ENCODE assay signal across 13 mouse cellular contexts in the genomic region with DNA sequence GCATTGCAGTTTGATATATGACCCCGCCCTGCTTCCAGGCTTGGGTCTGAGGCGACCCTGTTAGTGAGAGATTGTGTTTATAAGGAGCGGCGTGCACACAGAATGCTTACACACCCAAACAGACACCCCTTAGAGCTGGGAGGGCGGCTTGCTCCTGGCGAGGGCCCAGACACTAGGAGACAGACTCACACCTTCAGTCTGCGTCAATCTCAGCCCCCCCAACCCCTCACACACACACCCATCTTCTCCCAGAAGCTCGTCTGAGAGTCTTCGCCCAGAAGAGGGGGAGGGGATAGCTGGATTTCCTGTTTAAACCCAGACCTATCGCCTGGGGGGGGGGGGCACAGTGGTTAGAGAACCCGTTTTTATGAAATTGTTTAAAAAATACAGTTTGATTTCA. TPM values are rescaled to one million over a fixed set of nuclear protein-coding genes. Genes with fewer than 3 reads are reported as not detected.
A peak's percentile ranks its signal among the peaks of the same experiment; 100 is the strongest.
DNase-seq lines count a peak whose midpoint lies in the region; ATAC-seq and TF ChIP-seq lines count a peak whose summit lies in the region.
"Had no signal": no experiment of that assay in that cellular context is flagged by ENCODE, and none has a peak within 500 bp of the region (broad histone marks: within the 10 kb centered on the region; RNA-seq: fewer than 3 reads in every experiment).

No protein-coding gene starts in this region.

- H3K9me3 ChIP-seq in forebrain, embryonic 11.5 days (ENCODE audit: control insufficient read depth, low read length), result no peaks in the 10 kb centered on the region
- H3K9me3 ChIP-seq in forebrain, postnatal 0 days (ENCODE audit: low read length), result no peaks in the 10 kb centered on the region
- no peaks in the 10 kb centered on the region for H3K9me3 ChIP-seq in kidney, embryonic 14.5 days (ENCODE audit: control insufficient read depth, low read length)
- no peaks in the 10 kb centered on the region for H3K9me3 ChIP-seq in intestine, embryonic 14.5 days (ENCODE audit: control insufficient read depth, low read length)
- H3K9me3 ChIP-seq in neural tube, embryonic 12.5 days, result no peaks in the 10 kb centered on the region
- no peaks in the 10 kb centered on the region for H3K9me3 ChIP-seq in midbrain, embryonic 14.5 days (ENCODE audit: control insufficient read depth, low read length)

- ATAC-seq in forebrain, embryonic 11.5 days (replicated peaks; ENCODE audit: low FRiP score), result 0 out of 2 replicates have a peak, but pooled peaks have one; percentile 14
- ATAC-seq in forebrain, postnatal 0 days, result no peak
- ATAC-seq in kidney, embryonic 14.5 days (ENCODE audit: low FRiP score, low TSS enrichment), result peak; percentile 20; the same call in 1 of the 2 replicates
- ATAC-seq in intestine, embryonic 14.5 days (replicated peaks; ENCODE audit: low FRiP score, low TSS enrichment, low read depth), result 0 out of 2 replicates have a peak, but pooled peaks have one; percentile 14
- peak; percentile 39 for ATAC-seq in neural tube, embryonic 12.5 days (ENCODE audit: low FRiP score, low read depth)
- no peak for ATAC-seq in midbrain, embryonic 14.5 days (ENCODE audit: low FRiP score, low TSS enrichment)

- peaks cover 98% of the 10 kb centered on the region for H3K27me3 ChIP-seq in forebrain, embryonic 11.5 days (ENCODE audit: control insufficient read depth, insufficient read depth, low read length)
- H3K27me3 ChIP-seq in forebrain, postnatal 0 days (ENCODE audit: insufficient read depth, low read length), result peaks cover 97% of the 10 kb centered on the region
- H3K27me3 ChIP-seq in kidney, embryonic 14.5 days (ENCODE audit: control insufficient read depth, insufficient read depth, low read length), result peaks cover 12% of the 10 kb centered on the region
- peaks cover 100% of the 10 kb centered on the region for H3K27me3 ChIP-seq in intestine, embryonic 14.5 days (replicated peaks; ENCODE audit: control insufficient read depth, insufficient read depth, low read length)
- 0 out of 2 replicates have a peak, but pooled peaks cover 7% of the 10 kb centered on the region for H3K27me3 ChIP-seq in neural tube, embryonic 12.5 days (replicated peaks)
- peaks cover 99% of the 10 kb centered on the region for H3K27me3 ChIP-seq in midbrain, embryonic 14.5 days (ENCODE audit: control insufficient read depth, insufficient read depth, low read length)

- no peak for TF ChIP-seq CTCF in forebrain, postnatal 0 days (IDR thresholded peaks at IDR 0.05; ENCODE audit: low read depth)

- WGBS in forebrain, embryonic 11.5 days, result under 1% methylated on average over 10 of the region's 11 CpGs
- 4% methylated on average over 11 of the region's 11 CpGs for WGBS in forebrain, postnatal 0 days
- under 1% methylated on average over 11 of the region's 11 CpGs for WGBS in kidney, embryonic 14.5 days
- WGBS in intestine, embryonic 14.5 days, result 3% methylated on average over 11 of the region's 11 CpGs
- 2% methylated on average over 11 of the region's 11 CpGs for WGBS in neural tube, embryonic 12.5 days
- 2% methylated on average over 11 of the region's 11 CpGs for WGBS in midbrain, embryonic 14.5 days

- no peak overlapping the region for H3K9ac ChIP-seq in forebrain, embryonic 11.5 days (ENCODE audit: low read length)
- H3K9ac ChIP-seq in forebrain, postnatal 0 days, result no peak overlapping the region
- peak overlapping the region; percentile 89 for H3K9ac ChIP-seq in kidney, embryonic 14.5 days (ENCODE audit: low read depth, low read length)
- H3K9ac ChIP-seq in intestine, embryonic 14.5 days (ENCODE audit: low read length), result peak overlapping the region; percentile 68
- H3K9ac ChIP-seq in neural tube, embryonic 12.5 days, result peak overlapping the region; percentile 96
- H3K9ac ChIP-seq in midbrain, embryonic 14.5 days (replicated peaks; ENCODE audit: low read length), result no peak overlapping the region

- H3K27ac ChIP-seq in forebrain, embryonic 11.5 days (ENCODE audit: low read depth, low read length), result no peak overlapping the region
- H3K27ac ChIP-seq in forebrain, postnatal 0 days (ENCODE audit: low read depth, low read length), result no peak overlapping the region
- peak overlapping the region; percentile 95 for H3K27ac ChIP-seq in kidney, embryonic 14.5 days (ENCODE audit: low read depth, low read length)
- H3K27ac ChIP-seq in intestine, embryonic 14.5 days (ENCODE audit: low read depth), result peak overlapping the region; percentile 87
- peak overlapping the region; percentile 91 for H3K27ac ChIP-seq in neural tube, embryonic 12.5 days
- H3K27ac ChIP-seq in midbrain, embryonic 14.5 days (replicated peaks; ENCODE audit: low read depth, low read length), result no peak overlapping the region
- H3K27ac ChIP-seq: left cerebral cortex, adult 2 months had no signal

- no peak for DNase-seq in forebrain, embryonic 11.5 days (ENCODE audit: low spot score)
- DNase-seq in forebrain, postnatal 0 days, result no peak
- no peak for DNase-seq in kidney, adult 11 months
- no peak for DNase-seq in intestine, embryonic 14.5 days (ENCODE audit: low spot score)
- DNase-seq in right cerebral cortex, postnatal 10 days (ENCODE audit: low spot score in 2 of 2), result no peak
- DNase-seq in midbrain, embryonic 14.5 days, result no peak
- DNase-seq: B cell, adult 2 months; cerebellum, postnatal 36 days; right cerebral cortex, postnatal 25 days had no signal

- no peaks in the 10 kb centered on the region for H3K36me3 ChIP-seq in forebrain, embryonic 11.5 days (ENCODE audit: control insufficient read depth, insufficient read depth, low read length)
- H3K36me3 ChIP-seq in forebrain, postnatal 0 days (ENCODE audit: insufficient read depth), result no peaks in the 10 kb centered on the region
- H3K36me3 ChIP-seq in kidney, embryonic 14.5 days (ENCODE audit: control insufficient read depth, insufficient read depth, low read length), result no peaks in the 10 kb centered on the region
- H3K36me3 ChIP-seq in intestine, embryonic 14.5 days (ENCODE audit: control insufficient read depth, insufficient read depth, low read length), result no peaks in the 10 kb centered on the region
- H3K36me3 ChIP-seq in neural tube, embryonic 12.5 days, result no peaks in the 10 kb centered on the region
- H3K36me3 ChIP-seq in midbrain, embryonic 14.5 days (ENCODE audit: control insufficient read depth, insufficient read depth, low read length), result no peaks in the 10 kb centered on the region

- H3K4me1 ChIP-seq in forebrain, embryonic 11.5 days (replicated peaks; ENCODE audit: control insufficient read depth, insufficient read depth, low read length), result peaks cover 3% of the 10 kb centered on the region; the same call in 1 of the 2 replicates
- H3K4me1 ChIP-seq in forebrain, postnatal 0 days (ENCODE audit: insufficient read depth), result no peaks in the 10 kb centered on the region
- peaks cover 56% of the 10 kb centered on the region for H3K4me1 ChIP-seq in kidney, embryonic 14.5 days (ENCODE audit: control insufficient read depth, insufficient read depth, low read length)
- peaks cover under 1% of the 10 kb centered on the region for H3K4me1 ChIP-seq in intestine, embryonic 14.5 days (replicated peaks; ENCODE audit: control insufficient read depth, insufficient read depth, low read length)
- peaks cover 58% of the 10 kb centered on the region for H3K4me1 ChIP-seq in neural tube, embryonic 12.5 days
- no peaks in the 10 kb centered on the region for H3K4me1 ChIP-seq in midbrain, embryonic 14.5 days (ENCODE audit: control insufficient read depth, insufficient read depth, low read length)

- no peak overlapping the region for H3K4me2 ChIP-seq in forebrain, embryonic 11.5 days (ENCODE audit: low read depth, low read length, severe bottlenecking)
- no peak overlapping the region for H3K4me2 ChIP-seq in forebrain, postnatal 0 days (ENCODE audit: low read depth)
- peak overlapping the region; percentile 85 for H3K4me2 ChIP-seq in kidney, embryonic 14.5 days (replicated peaks; ENCODE audit: low read depth, low read length)
- H3K4me2 ChIP-seq in intestine, embryonic 14.5 days (ENCODE audit: low read length), result peak overlapping the region; percentile 64
- peak overlapping the region; percentile 86 for H3K4me2 ChIP-seq in neural tube, embryonic 12.5 days (replicated peaks)
- H3K4me2 ChIP-seq in midbrain, embryonic 14.5 days (ENCODE audit: low read length), result no peak overlapping the region

- H3K4me3 ChIP-seq in forebrain, embryonic 11.5 days (ENCODE audit: low read depth, low read length), result no peak overlapping the region
- H3K4me3 ChIP-seq in forebrain, postnatal 0 days (ENCODE audit: low read depth, low read length), result no peak overlapping the region
- H3K4me3 ChIP-seq in kidney, embryonic 14.5 days (ENCODE audit: low read length), result peak overlapping the region; percentile 62
- peak overlapping the region; percentile 42 for H3K4me3 ChIP-seq in intestine, embryonic 14.5 days (ENCODE audit: low read depth, low read length)
- peak overlapping the region; percentile 76 for H3K4me3 ChIP-seq in neural tube, embryonic 12.5 days
- no peak overlapping the region for H3K4me3 ChIP-seq in midbrain, embryonic 14.5 days (replicated peaks; ENCODE audit: low read depth, low read length)

RNA-seq across cellular contexts. Expression of gene Hoxc6, which starts 1.9 kb away (rescaled TPM):
- not detected in 2 replicates for polyA plus RNA-seq in forebrain, embryonic 11.5 days (2014; fragmentation: Nextera tagmentation; extraction: Ambion mirVana)
- not detected in 2 replicates for total RNA-seq in forebrain, postnatal 0 days (2014; rRNA removed)
- not detected in 2 replicates for polyA plus RNA-seq in forebrain, postnatal 0 days (2015; fragmentation: Nextera tagmentation; extraction: Ambion mirVana)
- 12.3 and 16.1 TPM in 2 replicates for polyA plus RNA-seq in kidney, embryonic 14.5 days (2014; fragmentation: Nextera tagmentation; extraction: Ambion mirVana)
- polyA plus RNA-seq in intestine, embryonic 14.5 days (2014; fragmentation: Nextera tagmentation; extraction: Ambion mirVana), result 6.1 and 9.6 TPM in 2 replicates
- polyA plus RNA-seq in neural tube, embryonic 12.5 days (2016; fragmentation: Nextera tagmentation; extraction: Ambion mirVana), result 68.8 and 77.1 TPM in 2 replicates
- not detected in 2 replicates for polyA plus RNA-seq in midbrain, embryonic 14.5 days (2014; fragmentation: Nextera tagmentation; extraction: Ambion mirVana)
- total RNA-seq: left cerebral cortex, adult 2 months had no signal
- polyA plus RNA-seq: midbrain, embryonic 11.5 days had no signal

RNA-seq across cellular contexts. Expression of gene Hoxc8, which starts 9.5 kb away (rescaled TPM):
- not detected in 2 replicates for polyA plus RNA-seq in forebrain, embryonic 11.5 days (2014; fragmentation: Nextera tagmentation; extraction: Ambion mirVana)
- total RNA-seq in forebrain, postnatal 0 days (2014; rRNA removed), result not detected in 2 replicates
- not detected in 2 replicates for polyA plus RNA-seq in forebrain, postnatal 0 days (2015; fragmentation: Nextera tagmentation; extraction: Ambion mirVana)
- polyA plus RNA-seq in kidney, embryonic 14.5 days (2014; fragmentation: Nextera tagmentation; extraction: Ambion mirVana), result 12.6 and 13.8 TPM in 2 replicates
- 9.5 and 11.9 TPM in 2 replicates for polyA plus RNA-seq in intestine, embryonic 14.5 days (2014; fragmentation: Nextera tagmentation; extraction: Ambion mirVana)
- polyA plus RNA-seq in neural tube, embryonic 12.5 days (2016; fragmentation: Nextera tagmentation; extraction: Ambion mirVana), result 44.5 and 65.6 TPM in 2 replicates
- polyA plus RNA-seq in midbrain, embryonic 14.5 days (2014; fragmentation: Nextera tagmentation; extraction: Ambion mirVana), result not detected in 2 replicates
- total RNA-seq: left cerebral cortex, adult 2 months had no signal
- polyA plus RNA-seq: midbrain, embryonic 11.5 days had no signal

RNA-seq across cellular contexts. Expression of gene Hoxc4, which starts 18.8 kb away (rescaled TPM):
- not detected in 2 replicates for polyA plus RNA-seq in forebrain, embryonic 11.5 days (2014; fragmentation: Nextera tagmentation; extraction: Ambion mirVana)
- total RNA-seq in forebrain, postnatal 0 days (2014; rRNA removed), result not detected in 2 replicates
- polyA plus RNA-seq in forebrain, postnatal 0 days (2015; fragmentation: Nextera tagmentation; extraction: Ambion mirVana), result not detected in 2 replicates
- 7.4 and 8.6 TPM in 2 replicates for polyA plus RNA-seq in kidney, embryonic 14.5 days (2014; fragmentation: Nextera tagmentation; extraction: Ambion mirVana)
- 14.6 and 15.6 TPM in 2 replicates for polyA plus RNA-seq in intestine, embryonic 14.5 days (2014; fragmentation: Nextera tagmentation; extraction: Ambion mirVana)
- 69.5 and 77.4 TPM in 2 replicates for polyA plus RNA-seq in neural tube, embryonic 12.5 days (2016; fragmentation: Nextera tagmentation; extraction: Ambion mirVana)
- not detected in 2 replicates for polyA plus RNA-seq in midbrain, embryonic 14.5 days (2014; fragmentation: Nextera tagmentation; extraction: Ambion mirVana)
- total RNA-seq: left cerebral cortex, adult 2 months had no signal
- polyA plus RNA-seq: midbrain, embryonic 11.5 days had no signal

RNA-seq across cellular contexts. Expression of gene Hoxc9, which starts 23.7 kb away (rescaled TPM):
- not detected in 2 replicates for polyA plus RNA-seq in forebrain, embryonic 11.5 days (2014; fragmentation: Nextera tagmentation; extraction: Ambion mirVana)
- not detected in 2 replicates for total RNA-seq in forebrain, postnatal 0 days (2014; rRNA removed)
- polyA plus RNA-seq in forebrain, postnatal 0 days (2015; fragmentation: Nextera tagmentation; extraction: Ambion mirVana), result not detected in 2 replicates
- polyA plus RNA-seq in kidney, embryonic 14.5 days (2014; fragmentation: Nextera tagmentation; extraction: Ambion mirVana), result 10.3 and 10.7 TPM in 2 replicates
- 1.7 and 1.9 TPM in 2 replicates for polyA plus RNA-seq in intestine, embryonic 14.5 days (2014; fragmentation: Nextera tagmentation; extraction: Ambion mirVana)
- polyA plus RNA-seq in neural tube, embryonic 12.5 days (2016; fragmentation: Nextera tagmentation; extraction: Ambion mirVana), result 45.2 and 47.4 TPM in 2 replicates
- not detected in 2 replicates for polyA plus RNA-seq in midbrain, embryonic 14.5 days (2014; fragmentation: Nextera tagmentation; extraction: Ambion mirVana)
- total RNA-seq: left cerebral cortex, adult 2 months had no signal
- polyA plus RNA-seq: midbrain, embryonic 11.5 days had no signal

RNA-seq across cellular contexts. Expression of gene Hoxc5, which starts 32.7 kb away (rescaled TPM):
- not detected in 2 replicates for polyA plus RNA-seq in forebrain, embryonic 11.5 days (2014; fragmentation: Nextera tagmentation; extraction: Ambion mirVana)
- not detected in 2 replicates for total RNA-seq in forebrain, postnatal 0 days (2014; rRNA removed)
- polyA plus RNA-seq in forebrain, postnatal 0 days (2015; fragmentation: Nextera tagmentation; extraction: Ambion mirVana), result not detected in 2 replicates
- 5.1 and 5.8 TPM in 2 replicates for polyA plus RNA-seq in kidney, embryonic 14.5 days (2014; fragmentation: Nextera tagmentation; extraction: Ambion mirVana)
- polyA plus RNA-seq in intestine, embryonic 14.5 days (2014; fragmentation: Nextera tagmentation; extraction: Ambion mirVana), result 12.2 and 14.1 TPM in 2 replicates
- polyA plus RNA-seq in neural tube, embryonic 12.5 days (2016; fragmentation: Nextera tagmentation; extraction: Ambion mirVana), result 32.1 and 35.5 TPM in 2 replicates
- polyA plus RNA-seq in midbrain, embryonic 14.5 days (2014; fragmentation: Nextera tagmentation; extraction: Ambion mirVana), result 0.12 TPM in 1 of 2 replicates, not detected in the other
- total RNA-seq: left cerebral cortex, adult 2 months had no signal
- polyA plus RNA-seq: midbrain, embryonic 11.5 days had no signal

Comparison
In these comparisons a context has a peak if more than half of its experiments do, and no peak if none do; other contexts are left out.
1. ATAC-seq: peak in forebrain, embryonic 11.5 days (single experiment), kidney, embryonic 14.5 days (single experiment), intestine, embryonic 14.5 days (single experiment) and neural tube, embryonic 12.5 days (single experiment); none in forebrain, postnatal 0 days (single experiment) and midbrain, embryonic 14.5 days (single experiment).
2. H3K27ac ChIP-seq: peak in kidney, embryonic 14.5 days (single experiment), intestine, embryonic 14.5 days (single experiment) and neural tube, embryonic 12.5 days (single experiment); none in forebrain, embryonic 11.5 days (single experiment), forebrain, postnatal 0 days (single experiment) and midbrain, embryonic 14.5 days (single experiment).
3. H3K4me2 ChIP-seq: peak in kidney, embryonic 14.5 days (single experiment), intestine, embryonic 14.5 days (single experiment) and neural tube, embryonic 12.5 days (single experiment); none in forebrain, embryonic 11.5 days (single experiment), forebrain, postnatal 0 days (single experiment) and midbrain, embryonic 14.5 days (single experiment).
4. H3K4me3 ChIP-seq: peak in kidney, embryonic 14.5 days (single experiment), intestine, embryonic 14.5 days (single experiment) and neural tube, embryonic 12.5 days (single experiment); none in forebrain, embryonic 11.5 days (single experiment), forebrain, postnatal 0 days (single experiment) and midbrain, embryonic 14.5 days (single experiment).
5. H3K9ac ChIP-seq: peak in kidney, embryonic 14.5 days (single experiment), intestine, embryonic 14.5 days (single experiment) and neural tube, embryonic 12.5 days (single experiment); none in forebrain, embryonic 11.5 days (single experiment), forebrain, postnatal 0 days (single experiment) and midbrain, embryonic 14.5 days (single experiment).
6. RNA of gene Hoxc8, which starts 9.5 kb away (polyA plus RNA-seq): 44.5 to 65.6 TPM in neural tube, embryonic 12.5 days, 12.6 to 13.8 TPM in kidney, embryonic 14.5 days and 9.5 to 11.9 TPM in intestine, embryonic 14.5 days; not detected in forebrain, embryonic 11.5 days, not detected in forebrain, postnatal 0 days and not detected in midbrain, embryonic 14.5 days; every median in the first group is over 10 times any median in the second.